Mouse (Mus musculus): ENCODE results near the gene Tmem167b.
A peak's percentile ranks its signal among the peaks of the same experiment; 100 is the strongest.

Tmem167b gene

GRCm38 (mm10) chr3:108536517-108537260 is 25.6 kb downstream of the Tmem167b start, which contains the start of gene 5330417C22Rik:
5330417C22Rik (minus strand) TSS chr3:108536536.
- peak; percentile 72 to 73 for DNase-seq

- no peak for DNase-seq
Measured at GRCm38 (mm10) chr3:108535896-108536516, 26.3 kb downstream of the Tmem167b start.

- DNase-seq, result no peak
Measured at GRCm38 (mm10) chr3:108533951-108534350, 28.3 kb downstream of the Tmem167b start, which contains the start of gene 1700013F07Rik. 1700013F07Rik (plus strand) TSS chr3:108534150.

GRCm38 (mm10) chr3:108533114-108533885 is 29.0 kb downstream of the Tmem167b start:
- peak; percentile 61 to 67 for DNase-seq

- DNase-seq, result no peak
Measured at GRCm38 (mm10) chr3:108528489-108528888, 33.8 kb downstream of the Tmem167b start.

GRCm38 (mm10) chr3:108523415-108523814 is 38.9 kb downstream of the Tmem167b start:
- no peak for DNase-seq

- DNase-seq, result no peak
Measured at GRCm38 (mm10) chr3:108518276-108518675, 44.0 kb downstream of the Tmem167b start.

- DNase-seq, result no peak
Measured at GRCm38 (mm10) chr3:108513465-108513864, 48.8 kb downstream of the Tmem167b start.

- peak; percentile 61 to 69 for DNase-seq
Measured at GRCm38 (mm10) chr3:108510716-108511483, 51.4 kb downstream of the Tmem167b start.

- no peak for DNase-seq
Measured at GRCm38 (mm10) chr3:108510156-108510555, 52.1 kb downstream of the Tmem167b start.

- DNase-seq, result no peak
Measured at GRCm38 (mm10) chr3:108508745-108509474, 53.4 kb downstream of the Tmem167b start.

All from cerebellum, postnatal 14 days (tissue).